Mouse (Mus musculus) limb, embryonic 11.5 days (tissue): ENCODE measurements around the gene Hs3st3b1. TPM values are rescaled to one million over a fixed set of nuclear protein-coding genes. Genes with fewer than 3 reads are reported as not detected.

Experiments used
- ATAC-seq: fragments of 200-750 bp; cut with Nextera tagmentation; 2 replicates; pipeline ENCODE4 v1.8.0; 2017; ENCODE audit warnings: low read depth; ENCODE audit not compliant: insufficient number of reproducible peaks, low FRiP score, low TSS enrichment
- DNase-seq: peaks from one replicate; pipeline ENCODE4 v3.0.0-alpha.2; 2015; ENCODE audit warnings: low spot score
- H3K27ac ChIP-seq: fragments of 300-500 bp; sonication (generic); replicated peaks from 2 replicates; pipeline ENCODE4 v1.5.1; 2014; ENCODE audit warnings: low read depth, mild to moderate bottlenecking, low read length
- H3K27me3 ChIP-seq: fragments of 300-500 bp; sonication (generic); 2 replicates; pipeline ENCODE4 v1.6.1; 2014; ENCODE audit warnings: mild to moderate bottlenecking, low read length, mixed read lengths; ENCODE audit not compliant: control insufficient read depth, insufficient read depth
- H3K36me3 ChIP-seq: fragments of 300-500 bp; sonication (generic); 2 replicates; pipeline ENCODE4 v1.6.1; 2014; ENCODE audit warnings: mild to moderate bottlenecking, low read length, moderate library complexity, mixed read lengths; ENCODE audit not compliant: control insufficient read depth, insufficient read depth
- H3K4me1 ChIP-seq: fragments of 300-500 bp; sonication (generic); 2 replicates; pipeline ENCODE4 v1.6.1; 2014; ENCODE audit warnings: low read length, mixed read lengths; ENCODE audit not compliant: control insufficient read depth, insufficient read depth
- H3K4me2 ChIP-seq: fragments of 300-500 bp; sonication (generic); 2 replicates; pipeline ENCODE4 v1.6.1; 2014; ENCODE audit warnings: low read depth, mild to moderate bottlenecking, moderate library complexity; ENCODE audit not compliant: severe bottlenecking
- H3K4me3 ChIP-seq: fragments of 300-500 bp; sonication (generic); 2 replicates; pipeline ENCODE4 v1.5.1; 2014; ENCODE audit warnings: low read depth, low read length
- H3K9ac ChIP-seq: fragments of 300-500 bp; sonication (generic); 2 replicates; pipeline ENCODE4 v1.6.1; 2014; ENCODE audit warnings: mild to moderate bottlenecking, low read length
- H3K9me3 ChIP-seq: fragments of 300-500 bp; sonication (generic); 2 replicates; pipeline ENCODE4 v1.6.1; 2016; ENCODE audit warnings: low read length; ENCODE audit not compliant: control insufficient read depth
- WGBS: fragments of 180-500 bp; shearing (Covaris S2); extraction: QIAGEN DNeasy Blood & Tissue Kit; methylation state at CpG from one replicate; pipeline ENCODE4 v1.1.7; 2014; 5-methylcytosine and 5-hydroxymethylcytosine counted together
- polyA plus RNA-seq: library from polyadenylated mRNA; unstranded; fragments of >200 nt; fragmentation: Nextera tagmentation; extraction: Ambion mirVana; gene quantifications from 2 replicates; pipeline ENCODE4 v1.2.1, GENCODE M21; 2014

Gene Hs3st3b1
- polyA plus RNA-seq, 1 experiment from 2014 or later = 30.4 TPM

DNA sequence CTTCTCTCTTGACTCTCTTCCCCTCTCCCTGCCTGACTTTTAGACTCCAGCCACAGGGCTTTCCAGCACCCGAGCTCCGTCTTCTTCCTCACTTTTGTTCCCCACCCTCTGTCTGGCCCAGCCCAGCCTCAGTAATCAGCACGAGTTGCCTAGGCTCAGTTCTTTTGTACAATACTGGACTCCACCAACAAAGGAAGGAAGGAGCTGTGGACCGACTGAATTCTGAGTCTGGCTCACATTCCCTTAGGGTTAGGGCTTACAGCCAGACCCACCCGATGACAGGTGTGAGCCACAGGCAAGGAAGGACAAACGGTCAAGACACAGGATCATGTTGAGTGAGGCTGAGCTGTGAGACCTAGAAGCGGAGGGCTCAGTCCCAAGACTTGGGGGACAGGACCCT lies 34.7 kb upstream of the Hs3st3b1 start:
- H3K27me3 ChIP-seq = no peaks in the 10 kb centered on the region
- H3K27ac ChIP-seq = no peak overlapping the region
- ATAC-seq (no peak), DNase-seq (no peak)
- H3K36me3 ChIP-seq = no peaks in the 10 kb centered on the region
- H3K4me3 ChIP-seq = no peak overlapping the region
- H3K4me1 ChIP-seq = peaks cover 5% of the 10 kb centered on the region
- no peak overlapping the region for H3K9ac ChIP-seq
- H3K9me3 ChIP-seq = no peaks in the 10 kb centered on the region
- WGBS = 39% methylated on average over 7 of the region's 7 CpGs
- H3K4me2 ChIP-seq = no peak overlapping the region

- Histone ChIP-seq H3K4me2 (no peak overlapping the region), H3K27me3 (no peaks in the 10 kb centered on the region), H3K9ac (no peak overlapping the region), H3K36me3 (no peaks in the 10 kb centered on the region), H3K4me1 (peaks cover 5% of the 10 kb centered on the region), H3K9me3 (no peaks in the 10 kb centered on the region), H3K4me3 (no peak overlapping the region), H3K27ac (no peak overlapping the region)
- no peak for ATAC-seq
- 91% methylated on average over 2 of the region's 2 CpGs for WGBS
- DNase-seq = no peak
Measured at GRCm38 (mm10) chr11:63953887-63954286, 31.8 kb upstream of the Hs3st3b1 start.

DNA sequence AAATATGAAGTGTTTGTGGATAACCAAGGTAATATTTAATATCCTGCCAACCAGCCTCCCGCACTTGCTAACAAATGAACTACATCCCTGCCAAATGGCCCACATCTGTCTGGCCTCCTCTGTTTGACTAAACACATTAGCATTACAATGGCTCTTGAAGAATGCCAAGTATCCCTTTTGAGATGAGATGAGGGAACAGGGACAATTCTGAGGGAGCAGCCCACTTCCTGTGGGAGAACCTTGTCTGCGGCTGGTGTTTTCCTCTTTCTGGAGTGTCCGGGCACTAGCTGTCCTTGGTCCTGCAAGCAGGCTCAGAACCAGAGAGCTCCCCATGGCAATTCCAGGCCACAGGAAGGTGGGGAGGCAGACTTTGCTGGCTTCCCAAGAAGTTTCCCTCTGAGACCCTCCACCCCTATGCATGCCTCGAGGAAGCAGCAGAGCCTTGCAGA lies 30.7 kb upstream of the Hs3st3b1 start:
- DNase-seq = no peak
- Histone ChIP-seq H3K9ac (no peak overlapping the region), H3K36me3 (no peaks in the 10 kb centered on the region), H3K4me1 (peaks cover 5% of the 10 kb centered on the region), H3K27ac (no peak overlapping the region), H3K4me3 (no peak overlapping the region), H3K9me3 (no peaks in the 10 kb centered on the region), H3K4me2 (no peak overlapping the region), H3K27me3 (no peaks in the 10 kb centered on the region)
- 40% methylated on average over 4 of the region's 4 CpGs for WGBS
- no peak for ATAC-seq

DNA sequence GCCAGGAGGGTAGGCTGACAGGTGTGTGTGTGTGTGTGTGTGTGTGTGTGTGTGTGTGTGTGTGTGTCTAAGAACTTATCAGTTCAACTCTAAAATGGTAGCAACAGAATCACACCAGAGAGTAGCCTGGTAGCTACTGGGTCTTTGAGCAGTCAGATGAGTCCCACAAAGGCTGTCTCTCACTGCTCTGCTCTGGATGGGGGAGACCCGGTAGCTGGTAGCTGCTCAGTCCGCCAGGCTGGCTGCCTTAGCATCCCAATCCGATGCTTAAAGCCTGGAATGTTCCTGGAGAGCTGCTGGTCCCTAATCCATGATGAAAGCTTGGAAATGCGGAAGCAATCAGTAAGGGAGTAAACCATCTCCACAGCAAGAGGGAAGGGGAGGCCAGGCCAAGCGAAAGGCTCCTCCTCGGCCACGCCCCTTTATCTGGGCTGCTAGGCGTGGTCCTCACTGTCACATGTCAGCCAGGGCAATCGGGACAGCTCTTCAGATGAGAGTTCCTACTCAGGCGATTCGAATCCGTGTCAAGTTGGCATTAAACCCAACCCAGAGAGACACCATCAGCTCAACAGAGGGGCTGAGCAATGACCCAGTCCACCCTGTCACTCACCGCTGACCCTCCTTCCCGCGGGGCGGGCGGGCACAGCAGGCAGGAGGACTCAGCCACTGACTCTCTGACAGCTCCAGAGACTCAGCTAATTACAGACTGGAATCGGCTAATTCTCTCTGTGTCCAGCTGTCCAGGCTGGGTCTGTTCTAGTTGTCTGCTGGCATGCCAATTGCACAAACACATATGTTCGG lies 29.9 kb upstream of the Hs3st3b1 start:
- Histone ChIP-seq H3K4me1 (peaks cover 5% of the 10 kb centered on the region), H3K9ac (peak overlapping the region; percentile 30; the same call in 1 of the 2 replicates), H3K27me3 (no peaks in the 10 kb centered on the region), H3K27ac (no peak overlapping the region), H3K4me2 (peak overlapping the region; percentile 49), H3K9me3 (no peaks in the 10 kb centered on the region), H3K36me3 (no peaks in the 10 kb centered on the region), H3K4me3 (0 out of 2 replicates have a peak overlapping the region, but pooled peaks have one; percentile 15)
- ATAC-seq = no peak
- DNase-seq = peak; percentile 64
- 5% methylated on average over 19 of the region's 19 CpGs for WGBS

DNA sequence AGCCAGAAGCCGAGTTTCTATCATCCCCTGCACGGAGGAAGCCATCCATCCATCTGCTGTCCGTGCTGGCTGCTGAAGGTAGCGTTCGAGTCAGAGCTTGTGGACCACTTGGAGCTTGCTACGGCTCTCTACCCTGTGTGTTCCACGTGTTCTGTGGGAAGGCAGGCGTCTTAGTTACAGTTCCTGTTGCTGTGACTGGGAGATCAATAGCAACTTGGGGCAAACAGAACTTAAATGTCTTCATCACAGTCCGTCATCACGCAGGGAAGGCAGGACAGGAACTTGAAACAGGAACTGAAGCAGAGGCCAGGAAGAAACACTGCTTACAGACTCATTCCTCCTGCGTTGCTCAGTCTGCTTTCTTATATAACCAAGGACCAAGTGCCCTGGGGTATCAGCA lies 26.3 kb upstream of the Hs3st3b1 start:
- Histone ChIP-seq H3K36me3 (no peaks in the 10 kb centered on the region), H3K27ac (no peak overlapping the region), H3K4me1 (peaks cover 5% of the 10 kb centered on the region), H3K4me2 (no peak overlapping the region), H3K27me3 (no peaks in the 10 kb centered on the region), H3K4me3 (no peak overlapping the region), H3K9me3 (no peaks in the 10 kb centered on the region), H3K9ac (no peak overlapping the region)
- ATAC-seq (no peak), DNase-seq (no peak)
- WGBS = 86% methylated on average over 11 of the region's 11 CpGs

GRCm38 (mm10) chr11:63947024-63947423 lies 24.9 kb upstream of the Hs3st3b1 start:
- DNase-seq (no peak), ATAC-seq (no peak)
- H3K4me3 ChIP-seq = no peak overlapping the region
- H3K4me2 ChIP-seq = no peak overlapping the region
- 84% methylated on average over 2 of the region's 2 CpGs for WGBS
- H3K9me3 ChIP-seq = no peaks in the 10 kb centered on the region
- H3K9ac ChIP-seq = no peak overlapping the region
- no peaks in the 10 kb centered on the region for H3K27me3 ChIP-seq
- peaks cover 2% of the 10 kb centered on the region for H3K4me1 ChIP-seq
- H3K27ac ChIP-seq = no peak overlapping the region
- H3K36me3 ChIP-seq = no peaks in the 10 kb centered on the region

DNA sequence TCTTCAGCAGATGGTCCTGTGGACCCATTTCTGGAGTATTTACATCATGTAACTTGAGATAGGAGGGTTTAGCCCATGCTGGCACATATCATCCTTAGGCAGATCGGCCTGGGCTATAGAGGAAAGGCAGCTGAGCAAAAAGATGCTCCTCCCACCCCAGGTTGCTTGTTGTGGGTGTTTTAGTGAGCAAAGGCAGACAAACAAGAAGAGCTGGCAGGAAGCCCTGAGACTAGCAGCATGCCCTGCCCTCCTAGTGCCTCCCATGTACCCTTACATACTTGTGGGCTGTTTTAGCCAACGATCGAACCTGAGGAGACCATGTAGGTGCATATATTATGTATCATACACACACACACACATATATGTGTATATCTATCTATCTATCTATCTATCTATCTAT lies 21.9 kb upstream of the Hs3st3b1 start:
- H3K27me3 ChIP-seq = no peaks in the 10 kb centered on the region
- no peaks in the 10 kb centered on the region for H3K36me3 ChIP-seq
- ATAC-seq (no peak), DNase-seq (no peak)
- H3K27ac ChIP-seq = no peak overlapping the region
- no peak overlapping the region for H3K9ac ChIP-seq
- H3K4me2 ChIP-seq = no peak overlapping the region
- H3K4me3 ChIP-seq = no peak overlapping the region
- H3K4me1 ChIP-seq = no peaks in the 10 kb centered on the region
- no peaks in the 10 kb centered on the region for H3K9me3 ChIP-seq
- WGBS = 92% methylated on average over 3 of the region's 3 CpGs

GRCm38 (mm10) chr11:63943268-63943890 lies 21.3 kb upstream of the Hs3st3b1 start:
- WGBS = 94% methylated on average over 13 of the region's 13 CpGs
- DNase-seq (no peak), ATAC-seq (no peak)
- Histone ChIP-seq H3K9ac (no peak overlapping the region), H3K36me3 (no peaks in the 10 kb centered on the region), H3K4me3 (no peak overlapping the region), H3K4me1 (no peaks in the 10 kb centered on the region), H3K27me3 (no peaks in the 10 kb centered on the region), H3K4me2 (no peak overlapping the region), H3K27ac (no peak overlapping the region), H3K9me3 (no peaks in the 10 kb centered on the region)
